Mouse (Mus musculus) lung, adult 18-20 months (tissue): ENCODE results near the gene Zfp941.
"Not testable (repeated sequence)": the region's sequence is repeated elsewhere in the genome, so short reads cannot be mapped to it uniquely, and the experiment has no call there.

Experiments
- DNase-seq, 2 experiments: peaks; one replicate each; pipeline ENCODE4 v3.0.0; 2022; ENCODE audit warnings: mixed read lengths in 2 of 2

Zfp941 gene

DNA sequence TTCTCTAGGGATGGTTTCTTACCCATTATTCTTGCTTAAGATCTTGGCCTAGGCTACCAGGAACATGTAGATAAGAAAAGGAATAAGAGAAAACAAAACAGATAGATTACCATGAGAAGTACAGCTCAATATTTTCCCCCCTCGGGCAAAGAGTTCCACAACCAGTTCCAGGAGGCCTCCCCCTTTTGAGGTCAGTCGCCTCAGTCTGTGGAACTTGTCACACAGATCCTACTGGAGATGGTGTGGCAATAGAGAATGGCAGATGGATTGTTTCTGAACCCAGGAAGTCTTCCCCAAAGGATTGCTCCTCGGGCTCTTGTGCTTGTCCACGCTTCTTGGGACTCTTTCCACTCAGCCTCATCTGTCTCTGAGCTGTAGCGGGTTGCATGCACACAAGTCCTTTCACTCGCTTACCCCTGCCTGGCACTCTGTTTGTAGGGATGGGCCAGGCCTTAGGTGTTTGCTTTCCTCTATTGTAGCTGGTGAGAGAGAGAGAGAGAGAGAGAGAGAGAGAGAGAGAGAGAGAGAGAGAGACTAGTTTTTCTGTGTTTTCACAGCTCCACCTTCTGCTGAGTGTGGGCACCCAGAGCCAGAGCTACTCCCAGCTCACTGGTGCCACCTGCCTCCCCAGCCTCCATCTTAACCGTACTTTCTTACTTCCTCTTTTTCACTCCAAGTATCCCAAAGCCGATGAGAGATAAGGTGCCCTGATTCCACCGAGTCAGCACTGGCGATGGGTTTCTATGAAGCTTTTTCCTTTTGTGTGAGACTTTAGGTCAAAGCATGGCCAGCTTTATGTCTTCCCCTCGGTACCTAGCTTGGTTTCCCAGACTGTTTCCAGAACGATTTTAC, 55.9 kb downstream of the Zfp941 start:
- DNase-seq = no peak

- DNase-seq = not testable (repeated sequence)
Measured at GRCm38 (mm10) chr7:140765391-140765790, 56.6 kb downstream of the Zfp941 start.

DNA sequence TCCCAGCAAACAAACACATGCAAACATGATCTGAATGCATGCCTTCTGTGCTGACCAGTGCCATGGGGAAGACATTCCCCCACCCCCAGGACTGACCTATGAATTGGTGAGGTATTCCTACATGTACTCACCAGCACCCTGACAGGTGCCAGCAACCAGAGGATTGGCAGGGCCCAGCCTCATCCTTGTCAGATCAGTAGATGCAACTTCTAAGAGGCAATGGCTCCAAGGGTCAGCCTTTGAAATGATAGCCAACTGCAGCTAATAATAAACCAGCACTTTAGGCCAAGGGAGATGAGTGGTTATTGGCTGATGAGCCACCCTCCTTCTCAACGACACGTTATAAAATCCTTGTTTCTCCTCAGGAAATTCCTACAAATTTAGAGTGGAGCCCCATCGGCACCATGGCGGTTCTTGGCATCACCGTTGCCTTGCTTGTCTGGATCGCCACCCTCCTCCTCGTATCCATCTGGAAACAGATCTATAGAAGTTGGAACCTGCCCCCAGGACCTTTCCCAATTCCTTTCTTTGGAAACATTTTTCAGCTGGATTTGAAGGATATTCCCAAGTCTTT, 58.4 kb downstream of the Zfp941 start, which contains the start of gene Cyp2e1:
Gene Cyp2e1 (plus strand): TSS at position 293 of the 574 bp plus-strand sequence.
- DNase-seq = no peak

DNA sequence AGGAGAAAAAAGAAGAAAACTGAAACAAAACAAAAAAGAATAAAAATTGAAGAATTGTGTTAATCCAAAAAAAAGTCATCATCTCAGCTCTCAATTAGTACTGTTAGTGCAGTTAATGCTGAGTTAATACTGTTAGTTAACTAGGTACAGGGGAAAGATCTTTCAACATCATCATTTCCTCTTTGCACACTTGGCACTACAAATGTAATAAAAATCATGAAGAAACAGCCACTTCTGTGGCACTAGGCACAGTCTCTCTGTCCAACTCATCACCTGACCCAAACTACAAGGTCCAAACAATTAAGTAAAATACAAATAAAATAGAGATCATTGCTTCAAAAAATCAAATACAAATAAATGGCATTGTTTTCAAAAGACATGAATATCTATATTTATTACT, 61.3 kb downstream of the Zfp941 start:
- DNase-seq = no peak
